Mouse (Mus musculus): ENCODE results near the gene Tctex1d2.
A peak's percentile ranks its signal among the peaks of the same experiment; 100 is the strongest.

The Tctex1d2 gene

DNA sequence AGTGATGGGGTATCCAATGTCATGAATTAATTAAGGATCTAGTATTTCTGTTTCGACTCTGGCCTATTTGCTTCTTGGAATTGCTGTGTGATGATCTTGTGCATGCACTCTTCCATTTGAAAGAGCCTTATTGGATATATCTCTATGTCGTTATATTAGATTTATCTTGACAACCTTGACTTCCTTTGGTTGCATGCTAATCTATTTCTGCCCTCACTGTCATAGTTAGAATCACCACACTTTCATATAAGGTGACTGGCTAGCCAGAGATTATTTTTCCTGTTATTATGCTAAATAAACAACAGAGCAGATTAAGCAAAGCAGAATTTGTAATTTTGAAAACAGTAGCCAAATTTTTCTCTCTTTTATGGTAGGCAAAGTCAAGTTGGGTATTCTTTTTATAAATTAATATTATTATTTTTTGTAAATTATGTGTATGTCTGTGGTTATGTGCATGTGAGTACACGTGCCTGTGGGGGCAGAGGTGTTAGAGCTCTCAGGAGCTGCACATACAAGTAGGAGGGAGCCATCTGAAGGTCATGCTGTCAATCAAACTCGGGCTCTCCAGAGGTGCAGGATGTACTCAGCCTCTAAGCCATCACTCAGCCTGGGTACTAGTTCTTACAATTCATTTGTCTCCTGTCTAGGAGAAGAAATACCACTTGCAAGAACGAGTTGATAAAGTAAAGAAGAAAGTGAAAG is 50.1 kb downstream of the Tctex1d2 start:
- DNase-seq (ENCODE audit: low spot score) = no peak

- peak; percentile 29 for DNase-seq (ENCODE audit: low spot score)
These were observed 52.9 kb downstream of the Tctex1d2 start for GRCm38 (mm10) chr16:32472276-32473015.

- DNase-seq (ENCODE audit: low spot score) = no peak
These were observed 57.8 kb downstream of the Tctex1d2 start for GRCm38 (mm10) chr16:32477315-32477714.
